Mouse (Mus musculus): ENCODE measurements around the gene Rsbn1l. TPM values are rescaled to one million over a fixed set of nuclear protein-coding genes. Genes with fewer than 3 reads are reported as not detected.

Rsbn1l gene
- polyA plus RNA-seq, 2 experiments, result 3.7 to 4.6 TPM

DNA sequence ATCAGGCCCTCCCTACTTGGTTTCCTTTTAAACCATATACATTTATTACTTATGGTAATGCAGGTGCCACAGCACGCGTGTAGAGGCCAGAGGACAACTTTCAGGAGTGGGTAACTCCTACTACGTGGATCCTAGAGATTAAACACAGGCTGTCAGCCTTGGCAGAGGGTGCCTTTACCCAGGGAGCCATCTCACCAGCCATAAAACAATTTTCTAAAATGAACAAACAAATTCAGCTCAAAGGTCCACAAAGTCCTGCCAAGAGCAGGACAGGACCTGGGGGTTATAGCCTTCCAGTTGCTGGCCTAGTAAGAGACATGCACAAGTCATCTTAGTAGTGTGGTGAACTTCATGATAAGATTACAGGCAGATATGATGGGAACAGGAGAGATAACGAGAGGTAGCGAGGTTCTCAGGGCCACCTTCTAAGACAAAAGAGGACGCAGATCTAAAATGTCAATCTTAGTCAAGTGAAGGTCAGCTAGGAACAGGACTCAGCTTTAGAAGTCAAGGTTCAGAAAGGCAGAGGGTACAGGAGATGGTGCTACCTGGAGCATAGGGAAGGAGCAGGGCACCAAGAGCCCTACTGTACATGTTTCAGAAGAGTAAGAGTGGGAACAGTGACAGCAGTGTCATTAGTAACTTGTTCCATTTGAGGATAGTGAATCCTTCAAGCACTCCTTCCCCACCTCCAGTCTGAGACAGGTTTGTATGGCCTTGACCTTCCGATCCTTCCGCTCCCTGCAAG, 34.0 kb upstream of the Rsbn1l start:
- DNase-seq (ENCODE audit: low read depth in 3 of 3, low spot score in 3 of 3) (no peak), ATAC-seq (ENCODE audit: insufficient read depth) (no peak)
- no peak overlapping the region for H3K4me2 ChIP-seq (ENCODE audit: low read depth)
- TF ChIP-seq CTCF (IDR thresholded peaks at IDR 0.05; ENCODE audit: low read depth) (no peak), EP300 (IDR thresholded peaks at IDR 0.05; ENCODE audit: low read depth) (no peak)
- H3K36me3 ChIP-seq (replicated peaks; ENCODE audit: control insufficient read depth, insufficient read depth, low read depth), result peaks cover 18% of the 10 kb centered on the region
- no peak overlapping the region for H3K27ac ChIP-seq
- H3K4me3 ChIP-seq (ENCODE audit: insufficient read depth in 1 of 2, low read depth in 2 of 2, low read length in 2 of 2), result no peak overlapping the region
- WGBS (ENCODE audit: insufficient replicate concordance), result 88% methylated on average over 8 of the region's 8 CpGs
- no peak overlapping the region for H3K9ac ChIP-seq (replicated peaks)
- H3K9me3 ChIP-seq (ENCODE audit: control insufficient read depth, low read length), result no peaks in the 10 kb centered on the region
- no peaks in the 10 kb centered on the region for H3K4me1 ChIP-seq (replicated peaks; ENCODE audit: control insufficient read depth in 2 of 2, insufficient read depth in 2 of 2, low read length in 1 of 2)
- no peaks in the 10 kb centered on the region for H3K27me3 ChIP-seq (ENCODE audit: control insufficient read depth, insufficient read depth, low read length)

- H3K4me2 ChIP-seq (ENCODE audit: low read depth), result no peak overlapping the region
- H3K36me3 ChIP-seq (replicated peaks; ENCODE audit: control insufficient read depth, insufficient read depth, low read depth), result peaks cover 18% of the 10 kb centered on the region
- no peaks in the 10 kb centered on the region for H3K4me1 ChIP-seq (replicated peaks; ENCODE audit: control insufficient read depth in 2 of 2, insufficient read depth in 2 of 2, low read length in 1 of 2)
- no peak overlapping the region for H3K27ac ChIP-seq
- 87% methylated on average over 8 of the region's 8 CpGs for whole genome bisulfite sequencing (ENCODE audit: insufficient replicate concordance)
- DNase-seq (ENCODE audit: low read depth in 3 of 3, low spot score in 3 of 3) (no peak), ATAC-seq (ENCODE audit: insufficient read depth) (no peak)
- H3K9ac ChIP-seq (replicated peaks), result no peak overlapping the region
- no peak for TF ChIP-seq EP300 (IDR thresholded peaks at IDR 0.05; ENCODE audit: low read depth)
- no peak for TF ChIP-seq CTCF (IDR thresholded peaks at IDR 0.05; ENCODE audit: low read depth)
- H3K27me3 ChIP-seq (ENCODE audit: control insufficient read depth, insufficient read depth, low read length), result no peaks in the 10 kb centered on the region
- no peak overlapping the region for H3K4me3 ChIP-seq (ENCODE audit: insufficient read depth in 1 of 2, low read depth in 2 of 2, low read length in 2 of 2)
- H3K9me3 ChIP-seq (ENCODE audit: control insufficient read depth, low read length), result no peaks in the 10 kb centered on the region
These were observed 30.1 kb upstream of the Rsbn1l start for GRCm38 (mm10) chr5:20986271-20986670.

- H3K4me3 ChIP-seq (ENCODE audit: insufficient read depth in 1 of 2, low read depth in 2 of 2, low read length in 2 of 2), result no peak overlapping the region
- no peak overlapping the region for H3K27ac ChIP-seq
- TF ChIP-seq EP300 (IDR thresholded peaks at IDR 0.05; ENCODE audit: low read depth) (no peak), CTCF (IDR thresholded peaks at IDR 0.05; ENCODE audit: low read depth) (no peak)
- no peak overlapping the region for H3K4me2 ChIP-seq (ENCODE audit: low read depth)
- no peaks in the 10 kb centered on the region for H3K9me3 ChIP-seq (ENCODE audit: control insufficient read depth, low read length)
- H3K4me1 ChIP-seq (replicated peaks; ENCODE audit: control insufficient read depth in 2 of 2, insufficient read depth in 2 of 2, low read length in 1 of 2), result no peaks in the 10 kb centered on the region
- ATAC-seq (ENCODE audit: insufficient read depth) (no peak), DNase-seq (ENCODE audit: low read depth in 3 of 3, low spot score in 3 of 3) (no peak)
- peaks cover 6% of the 10 kb centered on the region for H3K36me3 ChIP-seq (replicated peaks; ENCODE audit: control insufficient read depth, insufficient read depth, low read depth)
- H3K27me3 ChIP-seq (ENCODE audit: control insufficient read depth, insufficient read depth, low read length), result no peaks in the 10 kb centered on the region
- H3K9ac ChIP-seq (replicated peaks), result no peak overlapping the region
These were observed 27.3 kb upstream of the Rsbn1l start for GRCm38 (mm10) chr5:20983505-20983904.

DNA sequence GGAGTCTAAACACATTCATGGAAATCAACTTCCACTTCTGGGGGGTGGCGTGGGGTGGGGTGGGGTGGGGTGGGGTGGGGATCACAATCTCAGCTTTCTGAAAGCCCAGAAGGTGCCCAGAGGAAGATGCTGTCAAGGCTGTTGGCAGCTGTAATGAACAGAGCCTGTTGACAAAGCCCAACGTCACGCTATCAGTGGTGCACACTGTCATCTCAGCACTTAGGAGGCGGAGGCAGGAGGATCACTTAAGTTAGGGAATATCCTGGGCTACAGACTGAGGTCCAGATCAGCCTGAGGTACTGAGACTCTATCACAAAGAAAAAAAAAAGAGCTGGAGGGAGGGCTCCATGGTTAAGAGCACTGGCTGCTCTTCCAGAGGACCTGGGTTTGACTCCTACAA, 18.5 kb upstream of the Rsbn1l start:
- Histone ChIP-seq H3K9ac (replicated peaks) (no peak overlapping the region), H3K27me3 (ENCODE audit: control insufficient read depth, insufficient read depth, low read length) (no peaks in the 10 kb centered on the region), H3K4me2 (ENCODE audit: low read depth) (no peak overlapping the region), H3K9me3 (ENCODE audit: control insufficient read depth, low read length) (no peaks in the 10 kb centered on the region), H3K4me3 (ENCODE audit: insufficient read depth in 1 of 2, low read depth in 2 of 2, low read length in 2 of 2) (no peak overlapping the region), H3K36me3 (replicated peaks; ENCODE audit: control insufficient read depth, insufficient read depth, low read depth) (no peaks in the 10 kb centered on the region), H3K27ac (no peak overlapping the region), H3K4me1 (replicated peaks; ENCODE audit: control insufficient read depth in 2 of 2, insufficient read depth in 2 of 2, low read length in 1 of 2) (no peaks in the 10 kb centered on the region; a peak in 1 of 4 replicates)
- 29% methylated on average over 4 of the region's 4 CpGs for whole genome bisulfite sequencing (ENCODE audit: insufficient replicate concordance)
- TF ChIP-seq CTCF (IDR thresholded peaks at IDR 0.05; ENCODE audit: low read depth), result no peak
- no peak for TF ChIP-seq EP300 (IDR thresholded peaks at IDR 0.05; ENCODE audit: low read depth)
- ATAC-seq (ENCODE audit: insufficient read depth) (no peak), DNase-seq (ENCODE audit: low read depth in 3 of 3, low spot score in 3 of 3) (no peak)

DNA sequence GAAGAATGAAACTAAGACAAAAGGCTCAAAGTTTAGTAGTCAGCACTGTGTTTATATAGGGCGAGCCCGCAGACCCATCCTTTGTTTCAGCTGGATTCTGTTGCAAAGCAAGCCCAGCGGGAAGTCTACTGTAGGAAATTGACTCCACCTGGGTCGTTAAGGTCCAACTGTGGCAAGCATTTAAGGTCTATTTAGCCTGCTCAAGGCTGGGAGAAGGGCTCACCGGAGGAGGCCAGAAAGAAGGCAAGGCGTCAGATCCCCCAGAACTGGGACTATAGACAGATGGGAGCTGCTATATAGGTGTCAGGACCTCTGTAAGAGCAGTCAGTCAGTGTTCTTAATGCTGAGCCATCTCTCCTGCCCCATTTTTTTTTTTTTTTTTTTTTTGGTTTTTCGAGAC, 17.8 kb upstream of the Rsbn1l start:
- Histone ChIP-seq H3K27me3 (ENCODE audit: control insufficient read depth, insufficient read depth, low read length) (no peaks in the 10 kb centered on the region), H3K4me2 (ENCODE audit: low read depth) (no peak overlapping the region), H3K9me3 (ENCODE audit: control insufficient read depth, low read length) (no peaks in the 10 kb centered on the region), H3K36me3 (replicated peaks; ENCODE audit: control insufficient read depth, insufficient read depth, low read depth) (no peaks in the 10 kb centered on the region), H3K9ac (replicated peaks) (no peak overlapping the region), H3K27ac (no peak overlapping the region), H3K4me3 (ENCODE audit: insufficient read depth in 1 of 2, low read depth in 2 of 2, low read length in 2 of 2) (no peak overlapping the region), H3K4me1 (replicated peaks; ENCODE audit: control insufficient read depth in 2 of 2, insufficient read depth in 2 of 2, low read length in 1 of 2) (no peaks in the 10 kb centered on the region; a peak in 1 of 4 replicates)
- DNase-seq (ENCODE audit: low read depth in 3 of 3, low spot score in 3 of 3), result no peak
- 64% methylated on average over 6 of the region's 7 CpGs for WGBS (ENCODE audit: insufficient replicate concordance)
- ATAC-seq (ENCODE audit: insufficient read depth), result no peak
- TF ChIP-seq CTCF (IDR thresholded peaks at IDR 0.05; ENCODE audit: low read depth) (no peak), EP300 (IDR thresholded peaks at IDR 0.05; ENCODE audit: low read depth) (no peak)

Data from liver, embryonic 14.5 days (tissue).